Mouse (Mus musculus) liver, embryonic 11.5 days (tissue): Measurements from ENCODE around the gene Col26a1. TPM values are rescaled to one million over a fixed set of nuclear protein-coding genes. Genes with fewer than 3 reads are reported as not detected.

Source experiments
- ATAC-seq: fragments of 200-750 bp; cut with Nextera tagmentation; replicated peaks from 2 replicates; pipeline ENCODE4 v1.8.0; 2017; ENCODE audit warnings: moderate number of reproducible peaks, mild to moderate bottlenecking, moderate TSS enrichment, moderate library complexity; ENCODE audit not compliant: low FRiP score
- DNase-seq: peaks from one replicate; pipeline ENCODE4 v3.0.0-alpha.2; 2017; ENCODE audit warnings: low spot score
- H3K27ac ChIP-seq: fragments of 300-500 bp; sonication (generic); 2 replicates; pipeline ENCODE4 v1.5.1; 2014; ENCODE audit warnings: mild to moderate bottlenecking, low read depth, low read length, control low read depth
- H3K27me3 ChIP-seq: fragments of 300-500 bp; sonication (generic); replicated peaks from 2 replicates; pipeline ENCODE4 v1.6.1; 2014; ENCODE audit warnings: low read length, mixed read lengths; ENCODE audit not compliant: control insufficient read depth, insufficient read depth
- H3K36me3 ChIP-seq: fragments of 300-500 bp; sonication (generic); 2 replicates; pipeline ENCODE4 v1.6.1; 2014; ENCODE audit warnings: mild to moderate bottlenecking, low read length, moderate library complexity, mixed read lengths; ENCODE audit not compliant: control insufficient read depth, insufficient read depth
- H3K4me1 ChIP-seq: fragments of 300-500 bp; sonication (generic); replicated peaks from 2 replicates; pipeline ENCODE4 v1.6.1; 2014; ENCODE audit warnings: low read length, mixed read lengths; ENCODE audit not compliant: control insufficient read depth, insufficient read depth
- H3K4me2 ChIP-seq: fragments of 300-500 bp; sonication (generic); 2 replicates; pipeline ENCODE4 v1.6.1; 2014; ENCODE audit warnings: mild to moderate bottlenecking, control low read depth, moderate library complexity
- H3K4me3 ChIP-seq: fragments of 300-500 bp; sonication (generic); 2 replicates; pipeline ENCODE4 v1.5.1; 2014; ENCODE audit warnings: low read depth, low read length, control low read depth
- H3K9ac ChIP-seq: fragments of 300-500 bp; sonication (generic); 2 replicates; pipeline ENCODE4 v1.6.1; 2014; ENCODE audit warnings: low read depth, low read length, control low read depth
- H3K9me3 ChIP-seq: fragments of 300-500 bp; sonication (generic); 2 replicates; pipeline ENCODE4 v1.6.1; 2016; ENCODE audit warnings: low read length, inconsistent platforms, mixed read lengths; ENCODE audit not compliant: control insufficient read depth
- WGBS: fragments of 180-500 bp; shearing (Covaris S2); extraction: QIAGEN DNeasy Blood & Tissue Kit; methylation state at CpG from one replicate; pipeline ENCODE4 v1.1.7; 2014; 5-methylcytosine and 5-hydroxymethylcytosine counted together
- polyA plus RNA-seq: library from polyadenylated mRNA; unstranded; fragments of >200 nt; fragmentation: Nextera tagmentation; extraction: Ambion mirVana; gene quantifications from 2 replicates; pipeline ENCODE4 v1.2.1, GENCODE M21; 2014

The Col26a1 gene
- polyA plus RNA-seq, 1 experiment from 2014 or later = 9.8 TPM

DNA sequence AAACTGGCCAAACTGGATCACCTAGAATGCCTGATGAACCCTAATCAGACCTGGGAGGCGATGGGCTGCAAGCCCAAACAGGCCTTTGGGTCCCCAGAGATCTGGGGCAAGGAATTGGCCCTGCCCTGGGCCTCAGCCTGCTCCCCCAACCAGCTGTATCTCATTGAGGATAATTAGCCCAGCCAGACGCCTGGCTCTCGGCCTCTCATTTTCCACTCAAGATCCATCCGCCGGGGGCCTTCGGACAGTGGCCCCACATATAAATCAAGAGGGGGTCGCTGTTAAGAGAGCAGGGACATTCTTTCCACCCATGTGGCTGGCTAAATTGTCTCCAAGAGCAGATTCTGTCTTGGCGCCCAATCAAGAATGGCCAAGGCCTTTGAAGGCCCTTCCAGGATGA lies 178.9 kb downstream of the Col26a1 start:
- Histone ChIP-seq H3K27me3 (no peaks in the 10 kb centered on the region), H3K36me3 (no peaks in the 10 kb centered on the region), H3K27ac (no peak overlapping the region), H3K4me2 (no peak overlapping the region), H3K4me3 (no peak overlapping the region), H3K9me3 (0 out of 2 replicates have a peak, but pooled peaks cover 2% of the 10 kb centered on the region), H3K4me1 (no peaks in the 10 kb centered on the region), H3K9ac (no peak overlapping the region)
- ATAC-seq (no peak), DNase-seq (no peak)
- WGBS = 81% methylated on average over 8 of the region's 8 CpGs

GRCm38 (mm10) chr5:136703751-136704150 lies 179.3 kb downstream of the Col26a1 start:
- Histone ChIP-seq H3K36me3 (no peaks in the 10 kb centered on the region), H3K4me2 (no peak overlapping the region), H3K9me3 (0 out of 2 replicates have a peak, but pooled peaks cover 2% of the 10 kb centered on the region), H3K9ac (no peak overlapping the region), H3K27me3 (no peaks in the 10 kb centered on the region), H3K4me3 (no peak overlapping the region), H3K4me1 (no peaks in the 10 kb centered on the region), H3K27ac (no peak overlapping the region)
- no peak for ATAC-seq
- DNase-seq = peak; percentile 52
- WGBS = 31% methylated on average over 3 of the region's 3 CpGs

DNA sequence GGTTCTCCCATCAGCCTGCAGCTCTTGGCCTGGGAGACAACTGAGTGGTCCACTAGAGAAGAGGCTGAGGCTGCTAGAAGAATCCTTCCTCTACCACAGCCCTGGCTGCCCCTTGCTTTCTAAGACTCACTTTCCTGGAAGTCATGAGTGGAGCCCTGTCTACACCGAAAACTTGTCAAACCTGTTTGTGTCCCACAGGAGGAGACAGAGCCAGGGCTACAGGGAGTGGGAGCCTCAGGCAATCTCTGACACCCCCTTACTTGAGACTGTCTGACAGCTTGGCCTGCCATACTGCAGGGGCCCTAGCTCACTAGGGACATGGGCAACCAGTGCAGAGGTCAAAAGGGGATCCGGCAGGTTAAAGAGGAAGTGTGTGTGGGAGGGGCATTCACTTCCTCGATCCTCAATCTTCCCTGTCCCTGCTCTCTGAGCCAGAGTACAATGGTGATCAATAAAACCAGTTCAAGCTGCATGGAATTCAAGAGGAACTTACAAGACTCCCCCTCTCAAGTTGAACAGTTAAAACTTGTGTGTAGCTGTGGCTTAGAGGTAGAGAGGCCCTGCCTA lies 180.8 kb downstream of the Col26a1 start:
- Histone ChIP-seq H3K27me3 (no peaks in the 10 kb centered on the region), H3K9ac (no peak overlapping the region), H3K9me3 (0 out of 2 replicates have a peak, but pooled peaks cover 2% of the 10 kb centered on the region), H3K4me1 (no peaks in the 10 kb centered on the region), H3K36me3 (no peaks in the 10 kb centered on the region), H3K4me2 (no peak overlapping the region), H3K27ac (no peak overlapping the region), H3K4me3 (no peak overlapping the region)
- DNase-seq (no peak), ATAC-seq (no peak)
- 36% methylated on average over 3 of the region's 3 CpGs for WGBS

GRCm38 (mm10) chr5:136697618-136698017 lies 185.4 kb downstream of the Col26a1 start:
- no peaks in the 10 kb centered on the region for H3K4me1 ChIP-seq
- no peak for DNase-seq
- WGBS = 66% methylated on average over 9 of the region's 9 CpGs
- no peaks in the 10 kb centered on the region for H3K36me3 ChIP-seq
- H3K27me3 ChIP-seq = no peaks in the 10 kb centered on the region
- H3K4me3 ChIP-seq = no peak overlapping the region
- no peak overlapping the region for H3K27ac ChIP-seq
- H3K4me2 ChIP-seq = no peak overlapping the region
- no peak for ATAC-seq
- H3K9me3 ChIP-seq = no peaks in the 10 kb centered on the region
- no peak overlapping the region for H3K9ac ChIP-seq

DNA sequence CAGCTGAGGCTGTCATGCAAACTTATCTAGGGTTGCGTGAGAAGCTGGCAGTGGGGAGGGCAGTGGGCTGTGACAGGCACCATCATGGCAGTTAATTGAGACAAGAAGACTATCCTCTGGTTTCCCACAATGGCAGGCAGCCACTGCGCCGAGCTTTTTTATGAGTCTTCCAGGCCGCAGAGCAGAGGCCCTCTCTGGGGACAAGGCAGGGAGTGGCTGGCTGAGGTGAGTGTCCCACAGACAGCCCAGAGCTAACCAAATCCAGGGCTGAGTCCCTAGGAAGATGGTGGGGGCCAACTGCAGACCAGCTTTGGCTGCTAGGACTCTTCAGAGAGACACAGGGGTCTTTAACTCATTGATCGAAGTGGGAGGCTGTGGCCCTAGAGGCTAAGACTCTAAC lies 186.5 kb downstream of the Col26a1 start:
- Histone ChIP-seq H3K36me3 (no peaks in the 10 kb centered on the region), H3K9ac (no peak overlapping the region), H3K4me1 (no peaks in the 10 kb centered on the region), H3K27ac (no peak overlapping the region), H3K4me3 (no peak overlapping the region), H3K9me3 (no peaks in the 10 kb centered on the region), H3K27me3 (no peaks in the 10 kb centered on the region), H3K4me2 (no peak overlapping the region)
- DNase-seq (no peak), ATAC-seq (no peak)
- WGBS = 81% methylated on average over 5 of the region's 5 CpGs

GRCm38 (mm10) chr5:136694976-136695375 lies 188.0 kb downstream of the Col26a1 start:
- no peak overlapping the region for H3K9ac ChIP-seq
- H3K9me3 ChIP-seq = no peaks in the 10 kb centered on the region
- no peak overlapping the region for H3K4me3 ChIP-seq
- DNase-seq (no peak), ATAC-seq (no peak)
- H3K27me3 ChIP-seq = no peaks in the 10 kb centered on the region
- WGBS = 57% methylated on average over 6 of the region's 6 CpGs
- no peaks in the 10 kb centered on the region for H3K4me1 ChIP-seq
- H3K36me3 ChIP-seq = no peaks in the 10 kb centered on the region
- H3K27ac ChIP-seq = no peak overlapping the region
- no peak overlapping the region for H3K4me2 ChIP-seq

- Histone ChIP-seq H3K27me3 (no peaks in the 10 kb centered on the region), H3K9ac (no peak overlapping the region), H3K4me1 (no peaks in the 10 kb centered on the region), H3K27ac (no peak overlapping the region), H3K4me2 (no peak overlapping the region), H3K9me3 (no peaks in the 10 kb centered on the region), H3K36me3 (no peaks in the 10 kb centered on the region), H3K4me3 (no peak overlapping the region)
- no peak for DNase-seq
- no peak for ATAC-seq
- WGBS = 55% methylated on average over 7 of the region's 7 CpGs
These were observed 189.6 kb downstream of the Col26a1 start for GRCm38 (mm10) chr5:136693418-136693817.

DNA sequence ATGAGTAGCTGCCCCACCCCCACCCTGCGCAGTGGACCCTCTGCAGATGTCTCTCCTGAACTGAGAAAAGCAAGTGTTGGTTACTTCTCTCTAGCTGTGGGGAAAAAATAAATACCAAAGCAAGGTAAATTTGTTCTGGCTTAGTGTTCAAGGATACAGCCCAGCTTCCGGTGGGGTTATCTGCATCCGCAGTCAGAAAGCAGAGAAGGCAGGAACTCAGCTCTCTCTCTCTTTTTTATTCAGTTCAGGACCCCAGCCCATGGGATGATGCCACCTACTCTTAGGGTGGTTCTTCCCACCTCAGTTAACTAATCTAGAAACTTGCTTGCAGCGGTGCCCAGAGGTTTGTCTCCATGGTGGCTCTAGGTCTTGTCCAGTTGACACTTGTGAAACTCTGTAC lies 190.2 kb downstream of the Col26a1 start, which contains the start of gene Myl10:
TSS of gene Myl10 (plus strand) at position 363 of the 400 bp plus-strand sequence.
- no peaks in the 10 kb centered on the region for H3K27me3 ChIP-seq
- WGBS = 75% methylated on average over 4 of the region's 4 CpGs
- no peak within 1 kb of the TSS for H3K9ac ChIP-seq
- H3K4me1 ChIP-seq = no peaks in the 10 kb centered on the region
- no peak within 1 kb of the TSS for H3K4me3 ChIP-seq
- no peaks in the 10 kb centered on the region for H3K36me3 ChIP-seq
- H3K27ac ChIP-seq = no peak within 1 kb of the TSS
- no peaks in the 10 kb centered on the region for H3K9me3 ChIP-seq
- DNase-seq (no peak), ATAC-seq (no peak)
- no peak within 1 kb of the TSS for H3K4me2 ChIP-seq
